Mouse (Mus musculus) regulatory T cell (primary cell): ENCODE results near the gene Arrb2.
"Not testable (repeated sequence)": the region's sequence is repeated elsewhere in the genome, so short reads cannot be mapped to it uniquely, and the experiment has no call there.

Experiments
- in situ Hi-C: fragments of 300-600 bp; cut with MboI, MseI; formaldehyde crosslinking; loops from one replicate; pipeline ENCODE4 v1.15.1; 2025; ENCODE audit warnings: high pct_unique_total_duplicates

Arrb2 gene

DNA sequence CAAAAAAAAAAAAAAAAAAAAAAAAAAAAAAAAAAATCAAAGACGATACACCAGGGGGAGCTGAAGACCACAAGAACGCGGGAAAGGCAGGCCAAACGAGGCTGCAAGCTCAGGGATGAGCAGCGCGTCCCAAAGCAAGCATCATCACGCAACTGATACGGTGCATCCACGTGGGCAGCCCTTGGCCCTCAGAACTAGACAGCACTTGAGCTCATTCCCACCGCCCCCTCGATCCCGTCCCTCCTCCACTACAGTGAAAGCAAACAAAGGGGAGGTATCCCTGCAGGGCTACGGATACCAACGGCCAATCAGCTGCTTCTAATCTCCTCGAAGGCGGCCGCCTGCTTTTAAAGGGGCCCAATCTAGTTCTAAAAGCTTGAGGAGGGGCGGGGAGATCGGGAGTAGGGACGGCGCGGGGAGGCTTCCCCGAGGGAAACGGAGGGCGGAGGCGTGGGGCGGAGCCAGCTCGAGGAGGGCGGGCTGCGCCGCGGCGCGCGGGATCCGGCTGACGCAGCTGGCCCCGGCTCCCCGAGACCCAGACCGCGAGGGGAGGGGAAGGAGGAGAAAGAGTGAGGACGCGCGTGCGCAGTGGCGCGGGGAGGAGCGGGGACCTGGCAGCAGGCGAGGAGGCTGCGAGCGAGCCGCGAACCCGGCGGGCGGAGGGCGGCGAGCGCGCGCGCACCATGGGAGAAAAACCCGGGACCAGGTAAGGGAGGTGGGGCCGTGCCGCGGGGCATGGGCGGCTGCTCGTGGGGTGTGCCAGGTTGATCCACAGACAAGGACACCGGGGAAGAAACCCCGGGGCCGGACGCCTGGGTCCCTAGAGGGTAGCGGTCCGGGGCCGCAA is at the start of gene Arrb2:
Arrb2 (plus strand) TSS at position 588 of the 847 bp plus-strand sequence.
- in situ Hi-C loops, result loop anchor here (5.0 to 10.0 kb wide), 2 partner anchors 75 to 173 kb away; partner anchors contain the start of gene Tm4sf5

DNA sequence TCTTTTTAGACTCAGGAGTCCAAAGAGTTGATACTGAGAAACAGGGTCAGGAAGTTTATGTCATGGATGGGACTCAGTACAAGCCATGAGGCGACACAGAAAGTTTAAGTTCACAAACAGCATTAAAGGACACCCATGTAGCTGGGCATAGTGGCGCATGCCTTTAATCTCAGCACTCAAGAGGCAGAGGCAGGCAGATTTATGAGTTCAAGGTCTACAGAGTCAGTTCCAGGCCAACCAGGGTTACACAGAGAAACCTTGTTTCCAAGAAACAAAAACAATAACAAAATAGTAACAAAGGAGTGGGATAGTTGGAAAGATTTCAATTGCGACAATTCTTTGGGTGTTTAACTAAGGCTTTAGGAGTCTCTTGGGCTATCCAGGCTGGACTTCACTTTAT is 48.3 kb upstream of the Arrb2 start:
- in situ Hi-C loops, result no loop called here

DNA sequence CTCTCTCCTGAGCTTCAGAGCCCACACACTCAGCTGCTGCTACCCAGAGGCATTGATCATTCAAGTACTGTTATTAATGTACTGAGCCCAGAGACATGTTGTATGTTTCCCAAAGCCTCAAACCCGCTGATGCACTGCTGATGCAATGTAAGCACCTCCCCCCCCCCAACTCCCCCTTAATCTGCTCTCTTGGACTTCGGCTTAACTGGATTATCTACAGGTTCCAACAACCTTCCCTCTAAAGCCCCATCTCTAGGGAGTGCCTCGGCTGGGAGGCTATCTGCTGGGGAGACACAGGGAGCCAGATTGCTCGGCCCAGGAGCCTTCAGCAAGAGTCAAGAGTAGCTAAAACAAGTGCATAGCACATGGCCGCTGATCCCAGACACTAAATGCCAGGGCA is 45.0 kb upstream of the Arrb2 start:
- in situ Hi-C loops, result no loop called here

DNA sequence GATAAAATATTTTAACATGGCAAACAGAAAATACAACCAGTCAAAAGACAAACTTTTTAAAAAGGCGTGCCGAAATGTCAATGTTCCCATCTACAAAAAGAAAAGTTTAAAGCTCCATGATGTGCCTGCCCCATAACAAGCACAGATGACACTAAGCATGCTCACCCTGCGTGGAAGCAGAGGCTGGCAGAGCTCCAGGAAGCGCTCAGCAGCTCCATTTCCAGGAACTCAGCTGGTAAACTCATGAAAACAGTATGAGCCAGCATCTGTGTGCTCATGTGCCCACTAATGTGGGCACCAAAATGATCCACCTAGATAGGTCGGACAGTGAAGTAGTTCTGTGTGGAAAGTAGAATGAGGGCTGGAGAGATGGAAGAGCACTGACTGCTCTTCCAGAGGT is 43.0 kb upstream of the Arrb2 start:
- in situ Hi-C loops, result no loop called here

DNA sequence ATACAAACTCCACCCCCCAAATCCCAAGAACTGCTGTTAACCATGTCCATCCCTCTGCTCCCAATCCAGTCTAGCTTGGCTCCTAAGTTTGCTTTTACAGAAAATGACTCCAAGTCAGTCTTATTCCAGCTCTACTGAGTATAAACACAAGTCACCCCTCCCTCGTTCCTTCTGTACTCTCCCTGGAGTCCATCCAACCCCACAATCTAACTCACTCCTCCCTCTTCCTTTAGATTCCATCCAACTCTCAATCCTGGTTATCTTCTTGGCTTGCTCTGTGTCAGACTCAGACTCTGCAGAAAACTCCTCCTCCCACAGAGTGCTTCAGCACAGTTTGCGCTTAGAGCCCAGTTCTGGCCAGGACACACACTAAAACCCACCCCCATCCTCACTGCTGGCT is 28.8 kb upstream of the Arrb2 start:
- in situ Hi-C loops, result no loop called here

DNA sequence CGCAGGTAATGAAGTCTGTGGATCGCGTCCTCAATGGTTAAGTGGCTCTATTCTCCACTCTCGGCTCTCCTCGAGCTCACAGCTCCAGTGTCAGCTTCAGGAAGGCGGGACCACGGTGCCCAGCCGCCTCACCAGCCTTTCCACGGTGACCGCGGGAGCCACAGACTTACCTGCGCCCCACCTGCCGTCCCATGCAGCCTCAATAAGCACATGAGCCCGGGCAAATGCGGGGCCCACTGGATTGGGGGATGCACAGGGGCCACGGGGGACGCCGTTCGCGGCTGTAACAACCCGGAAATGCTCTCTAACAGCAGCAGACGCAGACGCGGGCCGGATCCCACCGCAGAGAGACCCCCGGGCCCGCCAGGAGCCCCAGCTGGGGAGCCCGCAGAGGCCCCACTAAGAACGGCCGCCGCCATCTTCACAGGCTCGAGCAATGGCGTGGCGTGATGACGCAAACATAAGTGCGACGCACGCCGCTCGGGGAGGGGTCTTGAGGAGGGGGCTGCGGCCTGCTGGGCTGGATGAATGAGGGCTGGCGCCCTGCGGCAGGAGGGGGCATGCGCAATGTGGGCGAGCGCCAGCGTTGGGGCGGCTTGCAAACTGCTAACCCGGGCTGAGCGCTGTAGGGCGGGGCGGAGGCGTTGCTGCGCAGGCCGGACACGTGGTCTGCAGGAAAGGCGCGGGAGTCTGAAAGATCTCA is 22.7 kb upstream of the Arrb2 start, which contains the start of gene Pelp1:
Pelp1 (minus strand) TSS at position 438 of the 703 bp plus-strand sequence.
- in situ Hi-C loops, result loop anchor here (5.0 kb wide), 2 partner anchors 93 to 203 kb away; no protein-coding TSS in a partner anchor

DNA sequence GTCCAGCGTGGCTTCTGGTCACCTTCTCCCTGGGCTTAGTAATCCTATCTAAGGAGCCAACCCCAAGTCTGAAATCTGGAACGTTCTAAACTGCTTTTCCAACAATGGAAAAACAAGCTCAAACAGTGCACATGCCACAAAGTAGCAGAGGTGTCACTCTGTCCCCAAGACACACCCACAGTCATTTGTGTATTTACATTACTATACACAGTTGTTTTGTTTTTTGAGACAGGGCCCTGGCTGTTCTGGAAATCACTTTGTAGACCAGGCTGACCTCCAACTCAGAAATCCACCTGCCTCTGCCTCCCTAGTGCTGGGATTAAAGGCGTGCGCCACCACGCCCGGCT is 22.2 kb upstream of the Arrb2 start:
- in situ Hi-C loops, result loop anchor here (5.0 kb wide), 2 partner anchors 92 to 202 kb away; no protein-coding TSS in a partner anchor

DNA sequence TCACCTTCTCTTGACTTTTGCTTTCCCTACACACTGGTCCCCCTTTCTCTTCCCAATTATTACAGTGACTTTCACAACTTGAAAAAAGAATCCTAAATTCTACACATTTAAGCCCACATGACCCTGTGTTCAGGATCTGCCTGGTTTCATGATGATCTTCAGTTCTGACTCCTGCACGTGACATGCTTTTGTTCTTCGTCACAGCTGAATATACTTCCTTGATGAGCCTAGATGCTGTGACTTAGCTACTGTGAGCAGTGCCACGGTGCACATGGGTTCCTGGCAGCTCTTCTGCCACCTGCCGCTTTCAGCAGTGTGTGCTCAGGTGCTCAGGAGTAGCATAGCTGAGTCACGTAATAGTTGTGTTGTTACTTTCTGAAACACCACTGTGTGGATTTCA is 19.8 kb upstream of the Arrb2 start:
- in situ Hi-C loops, result loop anchor here (5.0 kb wide), 2 partner anchors 90 to 200 kb away; no protein-coding TSS in a partner anchor

DNA sequence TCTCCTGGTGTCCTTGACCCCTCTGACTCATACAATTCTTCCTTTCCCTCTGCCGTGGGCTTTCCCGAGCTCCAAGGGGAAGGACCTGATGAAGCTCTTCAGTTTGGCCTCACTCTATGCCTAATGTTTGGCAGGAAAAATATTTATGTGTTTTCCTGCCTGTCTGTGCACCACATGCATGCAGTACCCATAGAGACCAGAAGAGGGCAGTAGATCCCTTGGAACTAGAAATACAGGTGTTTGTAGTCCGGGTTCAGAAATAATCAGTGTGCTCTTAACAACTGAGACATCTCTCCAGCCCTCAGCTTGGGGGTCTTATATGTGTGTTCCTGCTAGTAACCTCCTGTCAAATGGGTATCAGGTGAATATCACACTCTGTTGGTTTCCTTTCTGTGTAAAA is 18.5 kb upstream of the Arrb2 start:
- in situ Hi-C loops, result loop anchor here (5.0 kb wide), 2 partner anchors 88 to 198 kb away; no protein-coding TSS in a partner anchor

DNA sequence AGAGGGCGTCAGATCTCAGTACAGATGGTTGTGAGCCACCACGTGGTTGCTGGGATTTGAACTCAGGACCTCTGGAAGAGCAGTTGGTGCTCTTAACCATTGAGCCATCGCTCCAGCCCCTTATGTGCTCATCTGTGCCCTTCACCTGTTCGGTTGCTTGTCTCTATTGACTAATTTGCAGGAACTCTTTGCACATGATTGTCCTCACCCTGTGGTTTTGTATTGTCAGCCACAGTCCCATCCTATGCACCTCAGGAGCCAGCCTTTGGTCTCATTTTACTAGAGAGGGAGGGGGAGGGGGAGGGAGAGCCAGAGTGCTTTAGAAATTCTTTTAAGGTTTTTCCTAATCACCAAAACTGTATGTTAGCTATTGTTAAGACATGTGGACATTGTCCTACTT is 14.2 kb upstream of the Arrb2 start:
- in situ Hi-C loops, result no loop called here

DNA sequence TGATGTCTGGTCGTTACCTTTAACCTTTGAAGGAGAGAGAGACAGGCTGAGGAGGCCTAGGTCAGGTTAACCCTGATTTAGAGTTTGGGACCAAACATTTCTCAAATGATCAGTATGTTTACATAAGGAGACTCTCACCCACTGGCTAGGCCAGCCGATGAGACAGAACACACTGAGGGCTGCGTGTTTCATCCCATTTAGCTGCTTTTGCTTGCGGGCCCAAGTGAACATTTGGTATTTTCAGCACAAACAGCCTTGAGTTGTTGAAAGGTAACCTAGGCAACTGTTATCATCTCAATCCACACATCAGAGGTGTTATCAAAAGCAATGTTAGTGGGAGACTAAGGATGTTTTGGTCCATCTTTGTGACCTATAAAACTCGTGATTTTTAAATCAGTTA is 12.9 kb upstream of the Arrb2 start:
- in situ Hi-C loops, result no loop called here

DNA sequence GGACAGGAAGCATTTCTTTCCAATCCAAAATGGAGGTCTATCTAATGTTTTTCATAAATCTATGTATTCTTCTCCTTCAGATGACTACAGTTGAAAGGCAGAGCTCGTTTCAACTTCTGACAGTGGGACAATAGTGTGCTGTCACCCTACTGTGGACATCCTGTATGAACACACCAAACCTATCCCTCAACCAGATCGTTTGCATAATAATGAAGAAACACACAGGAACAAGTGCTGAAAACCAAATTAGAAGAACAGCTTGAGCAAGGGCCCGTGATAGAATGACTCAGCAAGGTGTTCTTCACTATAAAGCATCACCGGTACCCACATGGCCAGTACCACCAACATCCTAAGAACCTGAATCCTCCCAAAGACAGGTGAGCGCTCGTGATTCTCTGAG is 5.8 kb upstream of the Arrb2 start:
- in situ Hi-C loops, result not testable (repeated sequence)

DNA sequence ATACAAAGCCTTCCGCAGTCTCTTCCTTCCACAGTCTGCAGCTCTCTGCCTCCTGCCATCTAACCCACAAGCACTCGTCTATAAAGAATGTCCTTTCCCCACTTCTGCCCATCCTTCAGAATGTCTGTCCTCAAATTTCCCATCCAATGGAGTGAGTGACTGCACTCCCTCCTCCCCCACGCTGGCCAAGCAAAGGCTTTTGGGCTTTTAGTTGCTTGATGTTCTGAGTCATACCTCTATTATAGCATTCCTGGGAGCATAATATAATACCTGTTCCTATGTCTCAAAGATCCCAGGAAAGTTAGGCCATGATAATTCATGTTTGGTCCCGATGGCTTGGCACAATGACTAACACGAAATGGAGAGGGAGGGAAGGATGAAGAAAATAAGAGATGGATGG is 861 bp upstream of the Arrb2 start:
- in situ Hi-C loops, result loop anchor here (5.0 to 10.0 kb wide), 2 partner anchors 76 to 173 kb away; partner anchors contain the start of gene Tm4sf5

DNA sequence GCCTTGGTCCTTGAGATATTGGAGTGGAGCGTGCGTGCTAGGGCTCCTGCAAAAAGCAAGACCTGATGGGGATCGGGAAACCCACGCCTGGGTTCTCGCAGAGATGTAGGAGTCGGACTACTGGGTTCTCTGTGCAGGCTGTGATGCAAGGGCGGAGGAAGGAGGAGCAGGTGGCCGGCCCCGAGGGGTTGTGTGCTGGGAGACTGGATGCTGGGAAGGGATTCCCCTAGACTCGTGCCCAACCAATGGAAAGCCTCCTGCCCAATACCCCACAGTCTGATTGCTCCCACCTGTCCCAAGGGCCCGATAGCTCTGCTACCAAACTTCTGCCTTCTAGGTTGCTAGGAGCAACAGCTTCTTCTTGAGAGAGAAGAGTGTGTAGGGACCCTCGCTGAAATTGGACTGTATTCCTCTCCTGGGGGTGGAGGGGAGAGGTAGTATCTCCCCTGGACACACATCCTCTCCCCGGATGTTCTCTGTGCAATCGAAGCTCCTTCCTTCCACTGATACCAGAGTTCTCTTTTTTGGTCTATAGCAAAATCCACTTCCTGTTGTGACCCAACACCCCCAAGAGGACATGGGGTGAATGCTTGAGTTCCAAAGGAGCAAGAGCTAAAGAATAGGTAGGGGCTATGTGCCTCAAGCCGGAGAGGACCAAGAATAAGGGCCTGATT is 597 bp downstream of the Arrb2 start:
- in situ Hi-C loops, result loop anchor here (5.0 to 10.0 kb wide), 2 partner anchors 74 to 172 kb away; partner anchors contain the start of gene Tm4sf5

DNA sequence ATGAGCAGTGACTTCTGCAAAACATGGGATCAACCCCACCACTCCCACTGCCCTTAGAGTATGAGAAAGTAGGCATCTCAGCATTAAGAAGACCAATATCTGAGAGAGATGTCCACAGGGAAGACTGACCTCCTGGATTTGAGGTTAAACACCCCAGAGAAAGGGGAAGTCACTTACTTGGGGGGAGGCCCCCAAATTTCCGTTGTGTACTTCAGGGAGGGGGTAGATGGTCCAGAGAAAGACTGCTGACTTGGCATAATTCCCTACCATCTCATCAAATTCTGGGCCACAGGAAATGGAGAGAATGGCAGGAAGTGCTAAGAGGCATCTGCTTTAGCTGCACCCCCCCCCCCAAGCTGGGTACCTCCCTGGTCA is 1.1 kb downstream of the Arrb2 start:
- in situ Hi-C loops, result loop anchor here (5.0 to 10.0 kb wide), 2 partner anchors 74 to 171 kb away; partner anchors contain the start of gene Tm4sf5

DNA sequence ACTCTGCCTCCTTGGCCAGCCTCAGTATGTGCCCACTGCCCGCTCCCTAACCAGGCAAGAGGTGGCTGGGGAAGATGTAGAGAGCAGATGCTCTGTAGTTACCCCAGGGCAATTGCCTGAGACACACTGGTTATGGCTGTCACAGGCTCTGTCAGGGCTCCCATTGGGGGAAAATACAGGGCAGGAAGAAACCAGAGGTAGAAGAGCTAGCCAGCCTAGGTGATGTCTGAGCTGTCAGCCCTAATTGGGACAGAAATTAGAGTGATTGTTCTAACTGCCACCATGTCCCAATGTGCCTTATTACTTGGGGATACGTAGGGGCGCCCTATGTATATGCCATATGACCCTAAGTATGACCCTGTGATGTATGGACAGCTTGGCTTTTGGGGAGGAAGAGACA is 1.5 kb downstream of the Arrb2 start:
- in situ Hi-C loops, result loop anchor here (5.0 to 10.0 kb wide), 2 partner anchors 73 to 171 kb away; partner anchors contain the start of gene Tm4sf5

DNA sequence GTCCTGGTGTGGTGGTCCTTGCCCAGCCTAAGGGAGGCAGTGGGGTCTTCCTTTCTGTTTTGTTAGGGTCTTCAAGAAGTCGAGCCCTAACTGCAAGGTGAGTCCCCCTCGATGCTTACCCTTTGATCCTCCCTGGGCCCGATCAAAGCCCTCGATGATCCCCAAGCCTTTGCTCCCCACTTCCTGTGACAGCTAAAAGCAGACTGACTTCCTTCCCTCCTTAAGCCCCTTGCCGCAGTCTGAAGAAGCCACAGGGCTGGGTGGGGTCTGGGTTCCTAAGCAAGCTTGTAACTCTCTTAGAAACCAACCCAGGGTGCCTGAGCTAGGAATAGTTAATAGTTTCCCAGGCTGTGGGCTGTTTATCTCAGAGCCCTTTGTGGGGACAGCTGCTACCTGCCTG is 3.0 kb downstream of the Arrb2 start:
- in situ Hi-C loops, result loop anchor here (5.0 to 10.0 kb wide), 2 partner anchors 169 to 1338 kb away; partner anchors contain the start of gene Per1

DNA sequence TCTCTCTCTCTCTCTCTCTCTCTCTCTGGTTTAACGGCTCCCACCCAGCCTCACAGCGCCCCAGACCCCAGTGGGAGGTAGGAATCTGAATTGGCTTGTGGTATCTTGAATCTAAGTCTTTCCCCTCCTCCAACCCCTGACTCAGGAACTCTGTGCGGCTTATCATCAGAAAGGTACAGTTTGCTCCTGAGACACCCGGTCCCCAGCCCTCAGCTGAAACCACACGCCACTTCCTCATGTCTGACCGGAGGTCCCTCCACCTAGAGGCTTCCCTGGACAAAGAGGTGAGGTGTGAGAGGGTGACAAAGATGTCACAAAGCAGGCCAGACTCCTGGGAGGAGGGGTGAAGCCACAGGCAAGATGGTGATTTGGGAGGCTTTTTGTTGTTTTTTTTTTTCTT is 5.0 kb downstream of the Arrb2 start:
- in situ Hi-C loops, result loop anchor here (5.0 to 10.0 kb wide), 2 partner anchors 167 to 1340 kb away; partner anchors contain the start of gene Per1

DNA sequence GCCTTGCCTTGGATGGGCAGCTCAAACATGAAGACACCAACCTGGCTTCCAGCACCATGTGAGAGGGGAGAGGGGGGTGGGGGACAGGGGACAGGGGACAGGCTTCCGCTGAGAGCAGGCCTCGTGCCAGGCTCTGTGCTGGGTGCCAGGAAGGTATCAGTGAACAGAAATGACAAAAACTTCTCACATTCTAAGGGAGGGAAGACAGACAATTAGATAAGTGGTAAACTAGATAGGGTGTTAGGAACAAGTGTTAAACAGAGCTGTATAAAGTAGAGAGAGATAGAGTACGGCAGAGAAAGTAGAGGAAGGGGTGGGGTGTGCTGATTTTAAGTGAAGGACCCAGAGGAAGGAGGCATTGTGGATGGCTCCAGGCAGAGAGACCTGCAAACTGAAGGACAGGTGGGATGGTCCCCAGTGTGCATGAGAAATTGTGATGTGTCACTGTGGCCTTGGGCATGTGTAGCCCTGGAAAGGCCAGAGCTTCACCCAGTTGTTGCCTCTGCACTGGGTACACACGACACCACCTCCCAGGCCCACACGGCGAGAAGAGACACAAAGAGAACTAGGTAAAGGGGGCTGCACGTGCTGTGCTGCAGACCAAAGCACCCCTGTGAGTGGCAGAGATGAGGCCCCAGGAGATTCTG is 6.4 kb downstream of the Arrb2 start:
- in situ Hi-C loops, result loop anchor here (5.0 to 10.0 kb wide), 2 partner anchors 166 to 1342 kb away; partner anchors contain the start of gene Per1

DNA sequence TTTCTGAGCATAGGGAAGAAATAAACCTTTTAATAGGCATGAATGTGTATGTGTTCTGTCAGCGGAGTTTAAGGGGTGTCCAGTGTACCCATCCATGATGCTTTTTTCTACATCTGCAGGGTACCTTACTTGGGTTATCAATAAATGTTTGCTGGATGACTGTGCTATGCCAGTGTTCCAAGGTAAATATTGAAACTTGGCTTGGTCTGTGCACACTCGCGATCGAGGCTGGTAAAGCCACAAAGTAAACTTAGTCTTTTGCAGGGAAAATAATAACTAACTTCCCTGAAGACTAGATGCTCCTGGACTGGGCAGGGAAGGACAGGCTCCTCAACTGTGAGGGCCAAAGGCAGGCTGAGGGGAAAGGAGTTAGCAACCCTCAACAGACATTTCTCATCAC is 8.2 kb downstream of the Arrb2 start:
- in situ Hi-C loops, result no loop called here

DNA sequence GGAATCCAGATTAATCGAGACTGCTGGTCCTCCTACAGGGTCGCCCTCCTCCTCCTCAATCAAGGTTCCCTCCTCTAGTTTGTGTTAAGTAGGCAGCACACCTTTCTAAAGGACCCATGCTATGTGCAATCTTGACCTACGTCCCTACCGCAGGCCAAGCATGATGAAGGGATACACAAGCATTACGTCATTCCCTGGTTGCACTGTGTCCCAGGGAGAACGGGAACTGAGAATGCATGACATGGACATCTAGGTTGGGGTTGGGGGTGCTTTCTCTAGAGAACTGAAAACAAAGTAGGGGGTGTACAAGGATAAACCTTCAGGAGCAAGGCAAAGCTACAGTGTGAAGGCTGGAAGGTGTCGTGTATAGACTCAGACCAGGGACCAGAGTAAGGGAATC is 9.4 kb downstream of the Arrb2 start:
- in situ Hi-C loops, result no loop called here
